Mouse (Mus musculus) G1E (cell line): ENCODE measurements around the gene Myzap.

Experiments
- CTCF ChIP-seq: IDR thresholded peaks from 2 replicates; pipeline ENCODE4 v1.5.1; 2012; ENCODE audit warnings: low read depth, low read length, inconsistent platforms, mixed read lengths
- GATA1 ChIP-seq: IDR thresholded peaks from 2 replicates; pipeline ENCODE4 v1.6.1; 2012; ENCODE audit warnings: borderline replicate concordance, low read length, inconsistent platforms, mixed read lengths
- POLR2AphosphoS5 ChIP-seq: IDR thresholded peaks from 2 replicates; pipeline ENCODE4 v1.6.1; 2012; ENCODE audit warnings: low read depth, low read length, inconsistent platforms; ENCODE audit not compliant: insufficient replicate concordance

DNA sequence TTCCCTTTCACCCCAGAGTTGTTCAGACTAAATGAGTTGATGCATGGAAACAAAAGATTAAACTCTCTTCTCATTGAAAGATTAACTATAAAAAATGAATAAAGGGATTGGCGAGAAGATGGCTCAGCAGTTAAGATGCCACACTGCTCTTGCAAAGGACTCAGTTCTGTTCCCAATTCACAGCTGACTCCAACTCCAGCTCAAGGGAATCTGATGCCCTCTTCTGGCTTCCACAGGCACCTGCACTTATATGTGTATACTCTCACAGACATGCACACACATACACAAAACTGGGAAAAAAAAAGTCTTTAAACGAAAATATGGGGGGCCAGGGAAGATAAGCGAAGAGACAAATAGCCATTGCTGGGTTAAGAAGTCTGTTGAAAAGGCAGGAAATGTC is 115.6 kb downstream of the Myzap start:
- TF ChIP-seq GATA1 (no peak), CTCF (no peak), POLR2AphosphoS5 (no peak)
